Mouse (Mus musculus): Measurements from ENCODE around the gene Cst6. TPM values are rescaled to one million over a fixed set of nuclear protein-coding genes. Genes with fewer than 3 reads are reported as not detected.
"Not testable (repeated sequence)": the region's sequence is repeated elsewhere in the genome, so short reads cannot be mapped to it uniquely, and the experiment has no call there.

The Cst6 gene
- polyA plus RNA-seq (2015; fragmentation: Nextera tagmentation; extraction: Ambion mirVana): 8.9 and 9.7 TPM in 2 replicates

GRCm38 (mm10) chr19:5349502-5349873 is at the start of gene Cst6:
Cst6 (minus strand) TSS chr19:5349574.
- H3K9me3 ChIP-seq; H3K27me3 ChIP-seq; ATAC-seq (ENCODE audit: low read depth); H3K27ac ChIP-seq (replicated peaks); H3K4me1 ChIP-seq (replicated peaks); H3K36me3 ChIP-seq: not testable (repeated sequence)
- WGBS: 61% methylated on average over 6 of the region's 6 CpGs
- Histone ChIP-seq H3K4me2 (peak within 1 kb of the TSS; percentile 66), H3K9ac (peak within 1 kb of the TSS; percentile 80), H3K4me3 (peak within 1 kb of the TSS; percentile 41)

- no peak for ATAC-seq (ENCODE audit: low read depth)
- H3K4me3 ChIP-seq: no peak overlapping the region
- no peak overlapping the region for H3K9ac ChIP-seq
- peaks cover 4% of the 10 kb centered on the region for H3K4me1 ChIP-seq (replicated peaks)
- no peaks in the 10 kb centered on the region for H3K27me3 ChIP-seq
- 66% methylated on average over 4 of the region's 4 CpGs for WGBS
- no peaks in the 10 kb centered on the region for H3K36me3 ChIP-seq
- H3K27ac ChIP-seq (replicated peaks): no peak overlapping the region
- H3K9me3 ChIP-seq: no peaks in the 10 kb centered on the region
- H3K4me2 ChIP-seq: no peak overlapping the region
Observed at GRCm38 (mm10) chr19:5395371-5395770, 46.0 kb upstream of the Cst6 start.

- WGBS: 60% methylated on average over 10 of the region's 10 CpGs
- ATAC-seq (ENCODE audit: low read depth): no peak
- H3K9ac ChIP-seq: no peak overlapping the region
- H3K36me3 ChIP-seq: no peaks in the 10 kb centered on the region
- no peak overlapping the region for H3K27ac ChIP-seq (replicated peaks)
- H3K27me3 ChIP-seq: no peaks in the 10 kb centered on the region
- H3K9me3 ChIP-seq: no peaks in the 10 kb centered on the region
- no peak overlapping the region for H3K4me3 ChIP-seq
- H3K4me1 ChIP-seq (replicated peaks): peaks cover 16% of the 10 kb centered on the region
- H3K4me2 ChIP-seq: no peak overlapping the region
Observed at GRCm38 (mm10) chr19:5394168-5394567, 44.8 kb upstream of the Cst6 start.

- Histone ChIP-seq H3K4me1 (replicated peaks) (peaks cover 20% of the 10 kb centered on the region), H3K27me3 (no peaks in the 10 kb centered on the region), H3K36me3 (no peaks in the 10 kb centered on the region), H3K9ac (peak overlapping the region; percentile 12; the same call in 1 of the 2 replicates), H3K27ac (replicated peaks) (no peak overlapping the region), H3K4me3 (no peak overlapping the region), H3K9me3 (no peaks in the 10 kb centered on the region), H3K4me2 (no peak overlapping the region)
- WGBS: 70% methylated on average over 4 of the region's 4 CpGs
- ATAC-seq (ENCODE audit: low read depth): no peak
Observed at GRCm38 (mm10) chr19:5392892-5393291, 43.5 kb upstream of the Cst6 start.

GRCm38 (mm10) chr19:5390416-5390815 is 41.0 kb upstream of the Cst6 start:
- H3K9me3 ChIP-seq: no peaks in the 10 kb centered on the region
- H3K9ac ChIP-seq: peak overlapping the region; percentile 95
- H3K4me1 ChIP-seq (replicated peaks): peaks cover 37% of the 10 kb centered on the region
- no peaks in the 10 kb centered on the region for H3K27me3 ChIP-seq
- ATAC-seq (ENCODE audit: low read depth): no peak
- H3K36me3 ChIP-seq: peaks cover 8% of the 10 kb centered on the region
- H3K4me3 ChIP-seq: no peak overlapping the region
- WGBS: 92% methylated on average over 8 of the region's 8 CpGs
- H3K4me2 ChIP-seq: peak overlapping the region; percentile 98
- H3K27ac ChIP-seq (replicated peaks): no peak overlapping the region

GRCm38 (mm10) chr19:5389647-5390046 is 40.3 kb upstream of the Cst6 start:
- Histone ChIP-seq H3K9me3 (no peaks in the 10 kb centered on the region), H3K4me3 (peak overlapping the region; percentile 98), H3K4me1 (replicated peaks) (peaks cover 37% of the 10 kb centered on the region), H3K27ac (replicated peaks) (no peak overlapping the region), H3K27me3 (no peaks in the 10 kb centered on the region), H3K36me3 (peaks cover 16% of the 10 kb centered on the region), H3K4me2 (peak overlapping the region; percentile 98), H3K9ac (peak overlapping the region; percentile 95)
- no peak for ATAC-seq (ENCODE audit: low read depth)
- WGBS: 47% methylated on average over 12 of the region's 12 CpGs

GRCm38 (mm10) chr19:5388588-5389242 is 39.3 kb upstream of the Cst6 start, which contains the start of gene Sart1:
Sart1 (minus strand) TSS chr19:5388703.
- 2% methylated on average over 43 of the region's 43 CpGs for WGBS
- ATAC-seq (ENCODE audit: low read depth): peak; percentile 99
- Histone ChIP-seq H3K27ac (replicated peaks) (peak within 1 kb of the TSS; percentile 87), H3K4me1 (replicated peaks) (peaks cover 37% of the 10 kb centered on the region), H3K36me3 (peaks cover 25% of the 10 kb centered on the region), H3K9ac (peak within 1 kb of the TSS; percentile 95), H3K4me2 (peak within 1 kb of the TSS; percentile 98), H3K4me3 (peak within 1 kb of the TSS; percentile 98), H3K27me3 (no peaks in the 10 kb centered on the region), H3K9me3 (no peaks in the 10 kb centered on the region)

- H3K36me3 ChIP-seq: peaks cover 32% of the 10 kb centered on the region
- peak overlapping the region; percentile 98 for H3K4me3 ChIP-seq
- 1% methylated on average over 43 of the region's 43 CpGs for WGBS
- H3K9me3 ChIP-seq: no peaks in the 10 kb centered on the region
- H3K4me1 ChIP-seq (replicated peaks): peaks cover 37% of the 10 kb centered on the region
- H3K27me3 ChIP-seq: no peaks in the 10 kb centered on the region
- peak; percentile 60 for ATAC-seq (ENCODE audit: low read depth)
- peak overlapping the region; percentile 87 for H3K27ac ChIP-seq (replicated peaks)
- peak overlapping the region; percentile 98 for H3K4me2 ChIP-seq
- peak overlapping the region; percentile 95 for H3K9ac ChIP-seq
Observed at GRCm38 (mm10) chr19:5388011-5388441, 38.7 kb upstream of the Cst6 start.

- Histone ChIP-seq H3K9me3 (no peaks in the 10 kb centered on the region), H3K36me3 (peaks cover 65% of the 10 kb centered on the region), H3K9ac (no peak overlapping the region), H3K27me3 (no peaks in the 10 kb centered on the region), H3K4me2 (no peak overlapping the region), H3K4me1 (replicated peaks) (peaks cover 26% of the 10 kb centered on the region), H3K4me3 (no peak overlapping the region), H3K27ac (replicated peaks) (no peak overlapping the region)
- 89% methylated on average over 8 of the region's 8 CpGs for WGBS
- no peak for ATAC-seq (ENCODE audit: low read depth)
Observed at GRCm38 (mm10) chr19:5384715-5385114, 35.3 kb upstream of the Cst6 start.

- Histone ChIP-seq H3K36me3 (peaks cover 79% of the 10 kb centered on the region), H3K9me3 (no peaks in the 10 kb centered on the region), H3K27me3 (no peaks in the 10 kb centered on the region), H3K27ac (replicated peaks) (no peak overlapping the region), H3K4me2 (no peak overlapping the region), H3K4me3 (no peak overlapping the region), H3K4me1 (replicated peaks) (peaks cover 17% of the 10 kb centered on the region), H3K9ac (no peak overlapping the region)
- ATAC-seq (ENCODE audit: low read depth): no peak
- WGBS: 94% methylated on average over 12 of the region's 12 CpGs
Observed at GRCm38 (mm10) chr19:5383326-5383725, 34.0 kb upstream of the Cst6 start.

GRCm38 (mm10) chr19:5377446-5377845 is 28.1 kb upstream of the Cst6 start:
- H3K27me3 ChIP-seq: no peaks in the 10 kb centered on the region
- H3K9ac ChIP-seq: no peak overlapping the region
- no peak overlapping the region for H3K27ac ChIP-seq (replicated peaks)
- WGBS: 85% methylated on average over 1 of the region's 1 CpGs
- peaks cover 92% of the 10 kb centered on the region for H3K36me3 ChIP-seq
- H3K4me2 ChIP-seq: no peak overlapping the region
- no peak overlapping the region for H3K4me3 ChIP-seq
- H3K9me3 ChIP-seq: no peaks in the 10 kb centered on the region
- no peak for ATAC-seq (ENCODE audit: low read depth)
- H3K4me1 ChIP-seq (replicated peaks): no peaks in the 10 kb centered on the region

- Histone ChIP-seq H3K27ac (replicated peaks) (no peak overlapping the region), H3K4me1 (replicated peaks) (no peaks in the 10 kb centered on the region), H3K9me3 (no peaks in the 10 kb centered on the region), H3K9ac (no peak overlapping the region), H3K4me3 (no peak overlapping the region), H3K27me3 (no peaks in the 10 kb centered on the region), H3K36me3 (peaks cover 89% of the 10 kb centered on the region), H3K4me2 (no peak overlapping the region)
- no peak for ATAC-seq (ENCODE audit: low read depth)
- WGBS: 82% methylated on average over 4 of the region's 4 CpGs
Observed at GRCm38 (mm10) chr19:5374748-5375147, 25.4 kb upstream of the Cst6 start.

GRCm38 (mm10) chr19:5374177-5374576 is 24.8 kb upstream of the Cst6 start:
- ATAC-seq (ENCODE audit: low read depth): no peak
- no peak overlapping the region for H3K4me2 ChIP-seq
- peaks cover 89% of the 10 kb centered on the region for H3K36me3 ChIP-seq
- H3K4me1 ChIP-seq (replicated peaks): no peaks in the 10 kb centered on the region
- H3K9me3 ChIP-seq: no peaks in the 10 kb centered on the region
- H3K4me3 ChIP-seq: no peak overlapping the region
- H3K27me3 ChIP-seq: no peaks in the 10 kb centered on the region
- no peak overlapping the region for H3K9ac ChIP-seq
- 89% methylated on average over 4 of the region's 4 CpGs for WGBS
- no peak overlapping the region for H3K27ac ChIP-seq (replicated peaks)
